Mouse (Mus musculus) hindlimb bud, embryonic 11.5 days (tissue): Measurements from ENCODE around the gene Tex13c2.
A peak's percentile ranks its signal among the peaks of the same experiment; 100 is the strongest.

Experiments used
- DNase-seq: peaks from one replicate; pipeline ENCODE4 v3.0.0-alpha.2; 2012; ENCODE audit warnings: low read depth, low spot score; ENCODE audit errors: extremely low spot score

Gene Tex13c2

DNA sequence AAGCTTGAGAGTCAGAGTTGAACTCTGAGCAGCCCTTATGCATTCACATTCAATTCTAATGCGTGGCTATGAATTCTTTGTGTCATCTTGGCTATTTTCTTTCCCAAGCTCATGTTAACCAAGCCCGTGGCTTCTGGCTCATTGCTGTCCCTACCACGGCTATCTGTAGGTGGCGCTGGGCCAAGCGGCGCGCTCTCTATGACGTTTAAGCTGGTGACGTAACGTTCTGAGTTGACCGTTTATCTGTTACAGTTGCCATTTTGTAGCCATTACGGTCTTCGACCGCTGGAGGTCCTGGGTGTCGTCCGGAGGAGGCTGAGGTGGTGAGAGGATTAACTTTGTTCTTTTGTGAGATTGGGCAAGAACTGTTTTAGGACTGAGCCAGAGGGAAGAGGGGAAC lies at the start of gene Tex13c2:
Gene Tex13c2, plus strand, starts transcription at position 246 of the 400 bp plus-strand sequence.
- no peak for DNase-seq

DNA sequence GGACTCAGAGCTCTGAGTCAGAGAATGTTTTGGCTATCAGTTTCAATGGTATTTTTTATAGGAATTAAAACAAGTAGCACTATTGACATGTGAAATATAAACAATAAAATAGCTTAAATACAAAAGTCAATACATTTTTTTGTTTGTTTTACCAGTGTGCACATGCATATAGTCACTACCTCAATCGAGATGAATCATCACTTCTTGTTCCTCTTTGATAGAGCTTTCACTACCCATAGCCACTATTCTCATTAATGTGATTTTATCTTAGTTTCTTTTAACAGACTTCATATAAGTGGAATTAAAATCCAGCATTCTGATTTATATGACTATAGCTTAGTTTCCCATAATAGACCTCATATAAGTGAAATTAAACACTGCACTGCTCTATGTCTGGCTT lies 39.2 kb upstream of the Tex13c2 start:
- no peak for DNase-seq

DNA sequence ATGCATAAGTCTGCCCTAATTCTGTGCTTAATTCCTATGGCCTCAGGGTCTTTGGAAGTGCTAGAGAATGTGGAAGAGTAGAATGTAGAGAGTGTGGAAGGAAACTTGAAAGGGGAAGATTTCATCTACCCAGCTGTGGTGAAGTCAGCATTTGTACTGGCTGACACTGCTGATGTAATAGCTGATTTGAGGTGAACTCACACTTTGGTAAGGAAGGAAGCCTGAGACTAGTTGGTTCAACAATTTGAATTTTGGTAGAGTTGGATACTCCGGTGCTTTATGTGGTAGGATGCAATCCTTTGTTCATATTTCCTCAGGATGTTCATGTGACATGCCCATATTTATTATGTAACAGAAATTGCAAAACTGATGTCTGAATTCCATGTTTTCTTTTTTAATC lies 36.5 kb upstream of the Tex13c2 start:
- no peak for DNase-seq

GRCm38 (mm10) chrX:42454533-42454932 lies 35.0 kb upstream of the Tex13c2 start:
- no peak for DNase-seq

- no peak for DNase-seq
These were observed 845 bp downstream of the Tex13c2 start for GRCm38 (mm10) chrX:42490336-42490735.

- no peak for DNase-seq
These were observed 11.0 kb downstream of the Tex13c2 start for GRCm38 (mm10) chrX:42500538-42500937.

DNA sequence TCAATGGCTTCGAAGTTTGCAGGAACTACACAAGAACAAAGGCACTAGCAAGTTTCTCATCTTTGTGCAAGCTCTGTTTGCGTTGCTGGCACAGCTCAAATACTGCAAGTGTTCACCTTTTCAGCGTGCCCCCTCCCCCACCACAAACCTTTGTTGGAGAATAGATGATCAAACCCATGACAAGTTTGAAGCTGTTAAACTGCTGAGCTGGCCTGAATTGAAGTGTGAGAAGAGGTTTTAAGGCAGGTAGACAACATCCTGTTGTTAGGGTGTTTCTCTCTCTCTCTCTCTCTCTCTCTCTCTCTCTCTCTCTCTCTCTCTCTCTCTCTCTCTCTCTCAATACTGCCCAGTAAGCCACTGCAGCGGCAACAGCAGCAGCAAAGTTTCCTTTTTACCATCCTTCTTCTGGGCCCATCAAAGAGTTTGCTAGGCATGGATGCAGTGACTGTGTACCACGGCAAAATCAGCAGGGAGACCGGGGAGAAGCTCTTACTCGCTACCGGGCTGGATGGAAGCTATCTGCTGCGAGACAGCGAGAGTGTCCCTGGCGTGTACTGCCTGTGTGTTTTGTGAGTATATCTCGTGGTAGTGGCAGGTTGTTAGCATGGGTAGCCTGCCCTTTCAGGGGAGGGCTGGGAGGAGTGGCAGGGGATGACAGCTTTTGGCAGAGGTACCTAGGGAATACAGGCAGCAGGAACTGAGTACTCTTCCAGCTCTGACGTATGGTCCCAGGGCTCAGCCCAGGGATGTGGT lies 13.0 kb downstream of the Tex13c2 start, which contains the start of gene Sh2d1a:
Gene Sh2d1a, plus strand, starts transcription at position 163 of the 753 bp plus-strand sequence.
- DNase-seq: no peak

DNA sequence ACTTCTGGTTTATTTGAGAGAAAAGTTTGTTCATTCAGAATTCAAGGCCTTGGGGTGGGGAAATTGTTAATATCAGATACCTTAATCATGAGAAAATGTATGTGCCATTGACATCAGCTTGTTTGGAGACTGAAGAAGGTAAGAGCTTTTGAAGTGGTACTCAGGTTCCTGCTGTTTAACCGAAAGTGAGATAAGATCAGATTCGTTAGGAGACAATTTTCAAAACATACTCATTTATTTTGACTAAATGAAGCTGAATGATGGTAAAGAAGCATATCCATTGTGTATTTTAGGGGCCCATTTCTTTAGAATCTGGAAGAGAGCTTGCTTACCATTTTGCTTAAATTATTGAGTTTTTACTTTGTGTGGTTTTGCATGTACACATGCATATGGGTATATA lies 21.6 kb downstream of the Tex13c2 start:
- no peak for DNase-seq

DNA sequence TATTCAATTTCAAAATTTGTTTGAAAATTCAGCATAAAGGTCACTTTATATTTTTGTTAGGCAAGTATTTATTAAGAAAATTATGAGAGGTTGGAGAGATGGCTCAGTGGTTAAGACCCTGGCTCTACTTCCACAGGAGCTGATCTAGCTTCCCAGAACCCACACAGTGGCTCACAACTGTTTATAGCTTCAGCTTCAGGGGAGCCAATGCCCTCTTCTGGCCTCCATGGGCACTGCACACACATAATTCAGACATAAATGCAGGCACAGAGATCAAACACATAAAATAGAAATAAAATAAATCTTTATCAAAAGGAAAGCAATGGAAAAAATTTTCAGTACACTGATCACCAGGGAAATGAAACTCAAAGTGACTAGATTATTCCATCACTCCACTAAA lies 23.1 kb downstream of the Tex13c2 start:
- DNase-seq: no peak

- DNase-seq: no peak
These were observed 33.4 kb downstream of the Tex13c2 start for GRCm38 (mm10) chrX:42522868-42523267.

DNA sequence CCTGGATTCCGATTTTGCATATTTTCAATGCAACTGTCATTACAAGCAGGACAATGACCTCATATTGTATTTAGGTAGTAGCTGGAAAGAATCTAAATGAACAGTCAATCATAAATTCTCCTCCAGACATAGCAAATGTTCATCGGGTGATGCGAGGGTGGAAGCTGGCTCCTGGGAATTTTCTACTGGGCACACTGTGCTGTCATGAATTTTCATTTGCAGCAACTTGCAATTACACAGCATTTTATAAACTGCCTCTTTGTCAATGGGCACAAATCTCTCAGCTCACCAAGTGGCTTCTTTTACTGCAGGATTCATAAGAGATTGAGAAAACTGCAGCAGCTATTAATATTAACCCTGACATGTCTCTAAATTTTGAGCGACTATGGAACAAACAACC lies 41.2 kb downstream of the Tex13c2 start:
- DNase-seq: no peak

DNA sequence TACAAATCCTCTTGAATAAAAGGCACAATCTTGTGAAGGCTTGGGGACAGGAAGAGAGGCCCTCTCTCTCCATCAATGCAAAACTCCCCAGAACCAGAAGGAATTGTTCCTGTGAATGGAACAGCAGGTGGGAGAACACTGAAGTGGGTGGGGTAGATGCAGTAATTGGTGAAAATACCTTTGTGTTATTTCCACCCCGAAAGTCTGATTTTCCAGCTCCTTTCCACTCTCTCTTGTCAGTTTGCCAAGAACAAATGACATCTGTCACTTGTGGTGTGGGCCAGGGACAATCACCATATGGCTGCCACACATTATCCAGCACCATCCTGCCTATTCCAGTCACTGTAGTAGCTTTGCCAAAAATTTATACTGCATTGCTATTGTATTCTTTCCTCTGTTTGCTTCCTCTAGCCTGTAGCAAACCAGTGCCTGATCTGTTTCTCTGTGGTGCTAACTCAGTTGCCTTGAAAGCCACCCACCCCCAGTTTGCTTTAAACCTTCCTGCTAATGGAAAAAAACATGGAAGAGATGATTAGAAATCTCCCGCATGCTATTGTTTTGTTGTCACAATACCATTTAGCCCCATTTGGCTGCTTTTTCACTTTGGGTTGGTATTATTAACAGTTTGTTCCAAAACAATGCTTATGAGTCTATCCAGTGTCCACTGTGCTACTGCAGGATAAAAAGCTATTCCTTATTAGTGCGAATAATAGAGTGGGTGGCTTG lies 50.7 kb downstream of the Tex13c2 start:
- DNase-seq: no peak

DNA sequence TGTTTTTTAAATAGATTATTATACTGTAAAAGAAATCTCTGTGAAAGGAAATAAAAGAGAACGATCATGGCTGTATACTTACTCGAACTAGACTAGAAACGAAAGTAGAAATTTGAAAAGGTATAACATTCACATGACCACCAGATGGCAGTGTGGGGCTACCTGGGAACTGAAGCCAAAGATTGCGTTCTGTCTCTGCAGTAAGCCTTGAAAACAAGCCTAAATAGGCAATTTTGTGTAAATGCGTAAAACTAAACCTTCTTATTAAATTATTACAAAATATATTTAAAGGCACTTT lies 51.2 kb downstream of the Tex13c2 start:
- DNase-seq: peak; percentile 35
